Comparison of ENCODE assay signal across 8 mouse cellular contexts in genomic region chr15:100615825-100616220, GRCm38 (mm10). TPM values are rescaled to one million over a fixed set of nuclear protein-coding genes. Genes with fewer than 3 reads are reported as not detected.
DNase-seq lines count a peak whose midpoint lies in the region; ATAC-seq and TF ChIP-seq lines count a peak whose summit lies in the region.

No protein-coding gene starts in this region.

- no peaks in the 10 kb centered on the region for H3K4me1 ChIP-seq in cerebellum, adult 2 months (ENCODE audit: control insufficient read depth, insufficient read depth, low read length)
- peaks cover 11% of the 10 kb centered on the region for H3K4me1 ChIP-seq in forebrain, postnatal 0 days (ENCODE audit: insufficient read depth)
- H3K4me1 ChIP-seq in lung, embryonic 16.5 days (replicated peaks; ENCODE audit: control insufficient read depth, insufficient read depth, low read length), result peaks cover 13% of the 10 kb centered on the region

- no peaks in the 10 kb centered on the region for H3K9me3 ChIP-seq in forebrain, postnatal 0 days (ENCODE audit: low read length)
- no peaks in the 10 kb centered on the region for H3K9me3 ChIP-seq in lung, embryonic 16.5 days (ENCODE audit: control insufficient read depth, low read length)

- peak overlapping the region; percentile 91 for H3K4me3 ChIP-seq in cerebellum, adult 2 months (replicated peaks; ENCODE audit: insufficient read depth, low read depth, low read length)
- peak overlapping the region; percentile 97 for H3K4me3 ChIP-seq in forebrain, postnatal 0 days (ENCODE audit: low read depth, low read length)
- peak overlapping the region; percentile 91 for H3K4me3 ChIP-seq in lung, embryonic 16.5 days (ENCODE audit: low read length)

- TF ChIP-seq CTCF in cerebellum, adult 2 months (IDR thresholded peaks at IDR 0.05; ENCODE audit: borderline replicate concordance, insufficient read depth, low read depth, low read length), result no peak
- no peak for TF ChIP-seq CTCF in forebrain, postnatal 0 days (IDR thresholded peaks at IDR 0.05; ENCODE audit: low read depth)

- H3K27me3 ChIP-seq in cerebellum, adult 2 months (ENCODE audit: control insufficient read depth, insufficient read depth, low read length), result no peaks in the 10 kb centered on the region
- no peaks in the 10 kb centered on the region for H3K27me3 ChIP-seq in forebrain, postnatal 0 days (ENCODE audit: insufficient read depth, low read length)
- no peaks in the 10 kb centered on the region for H3K27me3 ChIP-seq in lung, embryonic 16.5 days (ENCODE audit: control insufficient read depth, insufficient read depth, low read depth, low read length)

- WGBS in cerebellum, adult 2 months, result under 1% methylated on average over 41 of the region's 43 CpGs
- WGBS in forebrain, postnatal 0 days, result under 1% methylated on average over 40 of the region's 43 CpGs
- under 1% methylated on average over 42 of the region's 43 CpGs for WGBS in lung, embryonic 16.5 days

- peak overlapping the region; percentile 59 for H3K4me2 ChIP-seq in forebrain, postnatal 0 days (ENCODE audit: low read depth)
- H3K4me2 ChIP-seq in lung, embryonic 16.5 days (ENCODE audit: low read depth, low read length), result peak overlapping the region; percentile 88

- peak overlapping the region; percentile 92 for H3K27ac ChIP-seq in cerebellum, adult 2 months (ENCODE audit: insufficient read depth, low read length)
- peak overlapping the region; percentile 94 for H3K27ac ChIP-seq in forebrain, postnatal 0 days (ENCODE audit: low read depth, low read length)
- peak overlapping the region; percentile 99 for H3K27ac ChIP-seq in lung, embryonic 16.5 days (ENCODE audit: low read length)

- DNase-seq in MN1 (ENCODE audit: low spot score), result peak; percentile 96
- peak; percentile 86 to 87 for DNase-seq in cerebellum, adult 2 months
- DNase-seq in forebrain, postnatal 0 days, result peak; percentile 96
- peak; percentile 96 for DNase-seq in heart, postnatal 4 days
- DNase-seq in layer of hippocampus, adult 8-10 months (ENCODE audit: low spot score in 2 of 2), result peak; percentile 82 to 87
- peak; percentile 81 for DNase-seq in ovary, postnatal 10 days (ENCODE audit: low spot score)
- peak; percentile 92 for DNase-seq in thymus, postnatal 0 days (ENCODE audit: low spot score)

- peaks cover 34% of the 10 kb centered on the region for H3K36me3 ChIP-seq in forebrain, postnatal 0 days (ENCODE audit: insufficient read depth)
- peaks cover 20% of the 10 kb centered on the region for H3K36me3 ChIP-seq in lung, embryonic 16.5 days (ENCODE audit: control insufficient read depth, insufficient read depth, low read length)

- TF ChIP-seq POLR2A in cerebellum, adult 2 months (IDR thresholded peaks at IDR 0.05; ENCODE audit: borderline replicate concordance, insufficient read depth, low read length), result no peak; the same call in 1 of the 2 replicates

- H3K9ac ChIP-seq in forebrain, postnatal 0 days, result peak overlapping the region; percentile 92
- H3K9ac ChIP-seq in lung, embryonic 16.5 days (ENCODE audit: low read length), result peak overlapping the region; percentile 96

- peak; percentile 90 for ATAC-seq in forebrain, postnatal 0 days
- peak; percentile 84 for ATAC-seq in lung, embryonic 16.5 days (ENCODE audit: low read depth)

RNA-seq across cellular contexts. Expression of gene Dazap2, which starts 0.7 kb away (rescaled TPM):
- polyA plus RNA-seq in cerebellum, adult 2 months (2012; rRNA removed), result 214 and 220 TPM in 2 replicates
- 81.9 and 92.3 TPM in 2 replicates for total RNA-seq in forebrain, postnatal 0 days (2014; rRNA removed)
- polyA plus RNA-seq in forebrain, postnatal 0 days (2015; fragmentation: Nextera tagmentation; extraction: Ambion mirVana), result 162 and 190 TPM in 2 replicates
- 100 to 1,000 TPM; 147 to 155 TPM for total RNA-seq in heart, postnatal 4 days (2021)
- 100 to 1,000 TPM; 106 to 135 (median 115) TPM for total RNA-seq in layer of hippocampus, adult 8-10 months (2022)
- 248 and 262 TPM in 2 replicates for polyA plus RNA-seq in lung, embryonic 16.5 days (2015; fragmentation: Nextera tagmentation; extraction: Ambion mirVana)
- 266 and 303 TPM in 2 replicates for polyA plus RNA-seq in thymus, postnatal 0 days (2015; fragmentation: Nextera tagmentation; extraction: Ambion mirVana)

RNA-seq across cellular contexts. Expression of gene Pou6f1, which starts 16.0 kb away (rescaled TPM):
- 63.9 and 64.5 TPM in 2 replicates for polyA plus RNA-seq in cerebellum, adult 2 months (2012; rRNA removed)
- total RNA-seq in forebrain, postnatal 0 days (2014; rRNA removed), result 72.4 and 77.4 TPM in 2 replicates
- polyA plus RNA-seq in forebrain, postnatal 0 days (2015; fragmentation: Nextera tagmentation; extraction: Ambion mirVana), result 32.2 and 33.3 TPM in 2 replicates
- total RNA-seq in heart, postnatal 4 days (2021), result 10 to 100 TPM; 26.3 to 29.3 TPM
- total RNA-seq in layer of hippocampus, adult 8-10 months (2022), result 100 to 1,000 TPM in 3 of 4 experiments, 10 to 100 TPM in 1; 99.4 to 115 (median 109) TPM
- 4.0 and 5.2 TPM in 2 replicates for polyA plus RNA-seq in lung, embryonic 16.5 days (2015; fragmentation: Nextera tagmentation; extraction: Ambion mirVana)
- 18.7 and 21.6 TPM in 2 replicates for polyA plus RNA-seq in thymus, postnatal 0 days (2015; fragmentation: Nextera tagmentation; extraction: Ambion mirVana)

RNA-seq across cellular contexts. Expression of gene Smagp, which starts 20.9 kb away (rescaled TPM):
- polyA plus RNA-seq in cerebellum, adult 2 months (2012; rRNA removed), result 3.3 and 3.7 TPM in 2 replicates
- 2.3 and 6.2 TPM in 2 replicates for total RNA-seq in forebrain, postnatal 0 days (2014; rRNA removed)
- 3.9 TPM in 2 replicates for polyA plus RNA-seq in forebrain, postnatal 0 days (2015; fragmentation: Nextera tagmentation; extraction: Ambion mirVana)
- 10 to 100 TPM; 21.6 to 22.6 TPM for total RNA-seq in heart, postnatal 4 days (2021)
- 1 to 10 TPM; 1.4 to 4.3 (median 2.7) TPM for total RNA-seq in layer of hippocampus, adult 8-10 months (2022)
- polyA plus RNA-seq in lung, embryonic 16.5 days (2015; fragmentation: Nextera tagmentation; extraction: Ambion mirVana), result 20.5 and 22.1 TPM in 2 replicates
- polyA plus RNA-seq in thymus, postnatal 0 days (2015; fragmentation: Nextera tagmentation; extraction: Ambion mirVana), result 4.8 TPM in 2 replicates

RNA-seq across cellular contexts. Expression of gene Bin2, which starts 53.5 kb away (rescaled TPM):
- 3.0 and 4.1 TPM in 2 replicates for polyA plus RNA-seq in cerebellum, adult 2 months (2012; rRNA removed)
- total RNA-seq in forebrain, postnatal 0 days (2014; rRNA removed), result 1.4 and 1.6 TPM in 2 replicates
- polyA plus RNA-seq in forebrain, postnatal 0 days (2015; fragmentation: Nextera tagmentation; extraction: Ambion mirVana), result 0.58 and 1.4 TPM in 2 replicates
- total RNA-seq in heart, postnatal 4 days (2021), result 1 to 10 TPM; 1.6 to 2.0 TPM
- total RNA-seq in layer of hippocampus, adult 8-10 months (2022), result 10 to 100 TPM in 2 of 4 experiments, 1 to 10 TPM in 2; 4.5 to 15.9 (median 9.7) TPM
- 4.6 and 6.3 TPM in 2 replicates for polyA plus RNA-seq in lung, embryonic 16.5 days (2015; fragmentation: Nextera tagmentation; extraction: Ambion mirVana)
- 33.1 and 45.9 TPM in 2 replicates for polyA plus RNA-seq in thymus, postnatal 0 days (2015; fragmentation: Nextera tagmentation; extraction: Ambion mirVana)

Comparison
In these comparisons a context has a peak if more than half of its experiments do, and no peak if none do; other contexts are left out.
1. Peak in every context shown above with its lines: DNase-seq, ATAC-seq, H3K4me3 ChIP-seq and H3K27ac ChIP-seq.